ENCODE assay signal across 8 mouse cellular contexts in the genomic region with DNA sequence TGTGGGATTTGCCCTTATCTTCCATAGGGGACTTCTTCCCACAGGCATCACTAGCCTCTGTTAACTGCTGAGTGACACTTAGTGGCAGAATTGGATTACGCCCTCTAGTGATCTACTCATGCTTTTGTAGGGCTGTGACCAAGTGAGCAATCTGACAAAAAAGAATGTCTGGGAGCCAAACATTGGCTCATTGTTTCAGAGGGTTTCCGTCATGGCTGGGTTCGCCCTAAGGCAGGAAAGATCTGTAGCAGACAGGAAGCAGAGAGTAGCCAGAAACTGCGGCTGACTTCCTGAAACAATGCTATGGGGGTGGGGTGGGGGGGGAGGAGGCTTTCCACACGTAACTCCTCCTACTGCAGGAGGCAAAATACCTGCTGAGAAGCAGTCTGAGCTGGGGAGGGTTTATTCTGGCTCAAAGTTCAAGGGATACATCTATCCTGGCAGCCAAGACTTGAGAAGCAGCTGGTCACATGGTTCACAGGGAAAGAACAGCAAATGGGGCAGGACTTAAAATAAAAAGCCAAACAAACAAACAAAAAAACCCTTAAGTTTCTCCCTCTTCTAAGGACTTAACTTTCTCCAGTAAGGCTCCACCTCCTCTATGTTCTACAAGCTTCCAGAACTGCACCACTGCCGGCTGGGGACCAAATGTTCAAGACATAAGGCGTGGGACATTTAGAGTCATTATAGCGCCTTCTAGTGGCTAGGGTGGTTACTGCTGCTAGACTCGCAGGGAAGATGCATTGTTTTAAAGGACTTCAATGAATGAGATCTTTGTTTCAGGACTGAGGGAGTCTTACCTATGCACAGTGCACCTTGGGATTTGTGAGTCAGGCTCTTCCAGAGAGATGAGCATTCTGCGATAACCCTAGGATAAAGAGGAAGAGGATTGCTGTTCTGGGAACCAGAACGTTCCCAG.
A peak's percentile ranks its signal among the peaks of the same experiment; 100 is the strongest.
DNase-seq lines count a peak whose midpoint lies in the region; ATAC-seq and TF ChIP-seq lines count a peak whose summit lies in the region.

No protein-coding gene starts in this region.

- no peak overlapping the region for H3K27ac ChIP-seq in heart, embryonic 12.5 days (ENCODE audit: poor library complexity, severe bottlenecking)
- H3K27ac ChIP-seq in kidney, postnatal 0 days = no peak overlapping the region

- WGBS in heart, embryonic 12.5 days = 43% methylated on average over 11 of the region's 11 CpGs
- 54% methylated on average over 11 of the region's 11 CpGs for WGBS in kidney, postnatal 0 days

- H3K9ac ChIP-seq in heart, embryonic 12.5 days = no peak overlapping the region
- H3K9ac ChIP-seq in kidney, postnatal 0 days (ENCODE audit: low read depth, low read length) = no peak overlapping the region

- ATAC-seq in heart, embryonic 12.5 days (ENCODE audit: insufficient number of reproducible peaks, low FRiP score) = no peak
- no peak for ATAC-seq in kidney, postnatal 0 days (replicated peaks; ENCODE audit: low FRiP score, low read depth)

- H3K4me3 ChIP-seq in heart, embryonic 12.5 days = no peak overlapping the region
- H3K4me3 ChIP-seq in kidney, postnatal 0 days (replicated peaks; ENCODE audit: low read depth, low read length) = no peak overlapping the region

- H3K9me3 ChIP-seq in heart, embryonic 12.5 days (replicated peaks) = no peaks in the 10 kb centered on the region
- H3K9me3 ChIP-seq in kidney, postnatal 0 days (replicated peaks; ENCODE audit: low read length) = no peaks in the 10 kb centered on the region

- no peak overlapping the region for H3K4me2 ChIP-seq in heart, embryonic 12.5 days
- no peak overlapping the region for H3K4me2 ChIP-seq in kidney, postnatal 0 days (ENCODE audit: low read length)

- peaks cover 9% of the 10 kb centered on the region; the same call in 1 of the 2 replicates for H3K4me1 ChIP-seq in heart, embryonic 12.5 days (replicated peaks)
- no peaks in the 10 kb centered on the region for H3K4me1 ChIP-seq in kidney, postnatal 0 days (replicated peaks; ENCODE audit: insufficient read depth, low read length)

- peak; percentile 67 for TF ChIP-seq CTCF in kidney, postnatal 0 days (IDR thresholded peaks at IDR 0.05; ENCODE audit: low read depth)

- no peaks in the 10 kb centered on the region for H3K36me3 ChIP-seq in heart, embryonic 12.5 days
- H3K36me3 ChIP-seq in kidney, postnatal 0 days (ENCODE audit: insufficient read depth, low read length) = no peaks in the 10 kb centered on the region

- H3K27me3 ChIP-seq in heart, embryonic 12.5 days (replicated peaks) = peaks cover 15% of the 10 kb centered on the region
- no peaks in the 10 kb centered on the region for H3K27me3 ChIP-seq in kidney, postnatal 0 days (ENCODE audit: insufficient read depth, low read length)

- DNase-seq in heart, postnatal 4 days = peak; percentile 16
- DNase-seq in A20 (ENCODE audit: low read depth, low spot score) (peak; percentile 81), ZHBTc4 (ENCODE audit: low read depth, low spot score) (peak; percentile 87)
- peak; percentile 19 for DNase-seq in kidney, postnatal 0 days (ENCODE audit: low spot score)
- DNase-seq in frontal cortex, postnatal 36 days (ENCODE audit: low spot score in 2 of 2) = no peak
- DNase-seq in left cerebral cortex, adult 11 months (ENCODE audit: low spot score) = no peak
- no peak for DNase-seq in cerebellum, adult 18-20 months

Comparison
In these comparisons a context has a peak if more than half of its experiments do, and no peak if none do; other contexts are left out.
1. DNase-seq: peak in heart, postnatal 4 days (single experiment), A20 (single experiment), ZHBTc4 (single experiment) and kidney, postnatal 0 days (single experiment); none in frontal cortex, postnatal 36 days (0 of 2), left cerebral cortex, adult 11 months (single experiment) and cerebellum, adult 18-20 months (0 of 2).